Mouse (Mus musculus) heart, postnatal 0 days (tissue): ENCODE results near the gene Adamtsl1. TPM values are rescaled to one million over a fixed set of nuclear protein-coding genes. Genes with fewer than 3 reads are reported as not detected.

Experiments
- ATAC-seq: fragments of 200-750 bp; cut with Nextera tagmentation; 2 replicates; pipeline ENCODE4 v1.8.0; 2017; ENCODE audit warnings: low read depth, moderate number of reproducible peaks, moderate library complexity; ENCODE audit not compliant: insufficient read depth
- DNase-seq: peaks from one replicate; pipeline ENCODE4 v3.0.0-alpha.2; 2016; ENCODE audit warnings: low spot score
- H3K27ac ChIP-seq: fragments of 300-500 bp; sonication (generic); 2 replicates; pipeline ENCODE4 v1.5.1; 2014; ENCODE audit warnings: low read depth, mild to moderate bottlenecking
- H3K27me3 ChIP-seq: fragments of 300-500 bp; sonication (generic); 2 replicates; pipeline ENCODE4 v1.6.1; 2014; ENCODE audit warnings: low read length, mixed read lengths; ENCODE audit not compliant: control insufficient read depth, insufficient read depth
- H3K36me3 ChIP-seq: fragments of 300-500 bp; sonication (generic); replicated peaks from 2 replicates; pipeline ENCODE4 v1.6.1; 2014; ENCODE audit warnings: low read length, mixed read lengths; ENCODE audit not compliant: control insufficient read depth, insufficient read depth
- H3K4me1 ChIP-seq: fragments of 300-500 bp; sonication (generic); 2 replicates; pipeline ENCODE4 v1.6.1; 2014; ENCODE audit warnings: antibody characterized with exemption; ENCODE audit not compliant: control insufficient read depth, insufficient read depth
- H3K4me2 ChIP-seq: fragments of 300-500 bp; sonication (generic); 2 replicates; pipeline ENCODE4 v1.6.1; 2014; ENCODE audit warnings: low read depth, mild to moderate bottlenecking, low read length, moderate library complexity
- H3K4me3 ChIP-seq: fragments of 300-500 bp; sonication (generic); 2 replicates; pipeline ENCODE4 v1.5.1; 2014; ENCODE audit warnings: low read depth, low read length
- H3K9ac ChIP-seq: fragments of 300-500 bp; sonication (generic); replicated peaks from 2 replicates; pipeline ENCODE4 v1.6.1; 2014; ENCODE audit warnings: low read depth, low read length, mixed read lengths
- H3K9me3 ChIP-seq: fragments of 300-500 bp; sonication (generic); replicated peaks from 2 replicates; pipeline ENCODE4 v1.6.1; 2016; ENCODE audit warnings: low read length; ENCODE audit not compliant: control insufficient read depth
- CTCF ChIP-seq: IDR thresholded peaks from 2 replicates; pipeline ENCODE4 v1.5.1; 2016; ENCODE audit warnings: antibody characterized with exemption, control low read depth, low read depth
- EP300 ChIP-seq: IDR thresholded peaks from 2 replicates; pipeline ENCODE4 v1.6.1; 2016; ENCODE audit warnings: antibody characterized with exemption, low read depth
- WGBS: fragments of 180-500 bp; shearing (Covaris S2); extraction: QIAGEN DNeasy Blood & Tissue Kit; methylation state at CpG from one replicate; pipeline ENCODE4 v1.1.7; 2014; 5-methylcytosine and 5-hydroxymethylcytosine counted together
- polyA plus RNA-seq: library from polyadenylated mRNA; unstranded; fragments of >200 nt; fragmentation: Nextera tagmentation; extraction: Ambion mirVana; gene quantifications from 2 replicates; pipeline ENCODE4 v1.2.1, GENCODE M21; 2015
- total RNA-seq: library from RNA; depleted of rRNA; stranded (reverse); fragments of >200 nt; gene quantifications from 2 replicates; pipeline ENCODE4 v1.2.3, GENCODE M21; 2014; ENCODE audit warnings: low replicate concordance

The Adamtsl1 gene
- total and polyA plus RNA-seq, 2 experiments from 2014 or later = 3.9 to 6.0 TPM

GRCm38 (mm10) chr4:86408421-86408820, 894.4 kb downstream of the Adamtsl1 start:
- H3K4me1 ChIP-seq = peaks cover 15% of the 10 kb centered on the region; the same call in 1 of the 2 replicates
- H3K4me3 ChIP-seq = no peak overlapping the region
- TF ChIP-seq CTCF (no peak), EP300 (no peak)
- H3K9ac ChIP-seq = no peak overlapping the region
- no peak overlapping the region for H3K4me2 ChIP-seq
- ATAC-seq = no peak
- no peaks in the 10 kb centered on the region for H3K27me3 ChIP-seq
- 80% methylated on average over 9 of the region's 9 CpGs for WGBS
- no peaks in the 10 kb centered on the region for H3K9me3 ChIP-seq
- no peak for DNase-seq
- H3K27ac ChIP-seq = no peak overlapping the region
- no peaks in the 10 kb centered on the region for H3K36me3 ChIP-seq

DNA sequence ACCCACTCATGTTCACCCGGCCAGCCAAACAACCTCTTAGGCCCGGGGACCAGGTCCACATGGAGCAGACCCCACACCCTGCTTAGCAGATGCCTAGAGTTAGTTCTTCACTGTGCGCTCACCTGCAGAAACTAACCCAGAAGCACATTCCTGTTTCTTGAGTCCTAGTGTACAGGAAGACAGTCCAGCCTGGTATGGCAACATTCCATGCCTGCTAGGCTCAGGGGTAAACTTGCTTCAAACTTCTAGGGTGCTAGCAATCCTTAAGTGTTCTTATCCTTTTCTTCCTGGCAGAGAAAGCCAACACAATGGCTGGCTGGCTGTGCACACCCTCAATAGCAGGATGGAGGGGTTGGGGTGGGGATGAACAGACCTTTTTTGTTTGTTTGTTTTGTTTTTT, 897.0 kb downstream of the Adamtsl1 start:
- no peak for TF ChIP-seq CTCF
- no peak for TF ChIP-seq EP300
- Histone ChIP-seq H3K9ac (no peak overlapping the region), H3K4me1 (0 out of 2 replicates have a peak, but pooled peaks cover 6% of the 10 kb centered on the region), H3K4me3 (no peak overlapping the region), H3K9me3 (no peaks in the 10 kb centered on the region), H3K27me3 (no peaks in the 10 kb centered on the region), H3K4me2 (no peak overlapping the region), H3K27ac (no peak overlapping the region), H3K36me3 (no peaks in the 10 kb centered on the region)
- ATAC-seq = no peak
- 90% methylated on average over 3 of the region's 3 CpGs for WGBS
- no peak for DNase-seq

DNA sequence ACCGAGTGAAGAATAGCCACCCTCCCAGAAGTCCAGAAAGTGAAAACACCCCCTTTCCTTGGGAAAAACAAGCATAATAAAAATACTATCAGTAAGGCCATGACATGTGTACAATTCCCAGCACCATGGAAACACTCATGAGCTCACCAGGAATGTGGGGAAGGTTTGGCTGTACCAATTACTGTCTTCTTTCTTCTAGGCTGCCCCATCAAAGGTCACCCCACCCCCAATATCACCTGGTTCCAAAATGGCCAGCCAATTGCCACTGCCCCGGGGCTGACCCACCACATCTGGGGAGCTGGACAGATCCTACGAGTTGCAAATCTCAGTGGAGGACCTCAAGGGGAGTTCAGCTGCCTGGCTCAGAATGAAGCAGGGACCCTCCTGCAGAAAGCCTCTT, 899.4 kb downstream of the Adamtsl1 start:
- Histone ChIP-seq H3K9me3 (no peaks in the 10 kb centered on the region), H3K9ac (no peak overlapping the region), H3K4me1 (peaks cover 8% of the 10 kb centered on the region), H3K36me3 (no peaks in the 10 kb centered on the region), H3K4me3 (no peak overlapping the region), H3K27ac (no peak overlapping the region), H3K27me3 (no peaks in the 10 kb centered on the region), H3K4me2 (no peak overlapping the region)
- ATAC-seq (no peak), DNase-seq (no peak)
- WGBS = 63% methylated on average over 3 of the region's 3 CpGs
- TF ChIP-seq EP300 = no peak
- TF ChIP-seq CTCF = no peak

DNA sequence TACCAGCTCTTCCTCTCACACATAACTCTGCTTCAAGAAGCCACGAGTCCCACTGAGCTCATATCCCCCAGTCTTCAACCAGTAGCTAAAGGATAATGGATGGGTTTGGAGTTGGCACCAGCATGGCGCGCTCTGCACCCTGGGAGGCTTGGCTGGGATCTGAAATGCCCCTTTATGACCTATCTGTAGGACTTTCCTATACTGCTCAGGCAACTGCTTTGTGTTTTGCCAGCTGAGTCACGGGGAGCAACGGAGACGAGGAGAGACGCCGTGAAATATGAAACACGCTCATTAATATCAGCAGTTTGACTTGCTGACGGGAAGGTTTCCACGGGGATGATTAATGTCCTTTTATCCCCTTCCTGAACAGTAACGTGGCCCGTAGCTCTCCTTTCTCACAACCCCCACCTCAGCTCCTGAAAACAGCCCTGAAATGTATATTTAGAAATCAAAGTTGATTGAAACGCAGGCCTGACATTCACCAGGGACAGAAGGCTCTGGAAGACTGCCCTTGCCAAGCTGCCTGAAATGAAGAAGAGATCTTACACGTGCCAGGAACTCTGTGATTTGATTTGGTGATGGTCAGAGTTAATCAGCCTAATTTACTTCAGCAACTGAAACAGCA, 902.5 kb downstream of the Adamtsl1 start:
- TF ChIP-seq CTCF (no peak), EP300 (no peak)
- H3K36me3 ChIP-seq = no peaks in the 10 kb centered on the region
- H3K27ac ChIP-seq = peak overlapping the region; percentile 4; the same call in 1 of the 2 replicates
- no peaks in the 10 kb centered on the region for H3K27me3 ChIP-seq
- H3K4me3 ChIP-seq = no peak overlapping the region
- peaks cover 8% of the 10 kb centered on the region for H3K4me1 ChIP-seq
- H3K9ac ChIP-seq = no peak overlapping the region
- WGBS = 47% methylated on average over 15 of the region's 15 CpGs
- H3K9me3 ChIP-seq = no peaks in the 10 kb centered on the region
- ATAC-seq = no peak; the same call in 1 of the 2 replicates
- H3K4me2 ChIP-seq = no peak overlapping the region
- DNase-seq = no peak

DNA sequence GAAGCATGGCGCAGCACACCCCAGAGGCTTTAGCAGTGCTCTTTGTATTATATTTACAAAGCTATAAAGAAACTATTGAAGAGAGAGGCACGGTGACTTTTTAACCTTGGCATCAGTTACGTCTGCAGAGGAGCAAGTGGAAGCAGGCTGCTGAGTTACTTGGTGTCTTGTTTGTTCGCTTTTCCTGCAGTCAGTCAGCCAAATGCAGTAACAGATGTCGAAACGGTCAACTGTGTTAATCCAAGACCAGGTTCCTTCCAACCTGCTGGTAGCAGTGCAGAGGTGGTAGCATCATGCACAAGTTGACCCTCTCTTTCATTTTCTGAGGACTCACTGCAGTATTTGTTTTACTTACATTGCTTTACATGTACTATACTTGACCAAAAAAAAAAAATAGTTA, 908.6 kb downstream of the Adamtsl1 start:
- H3K27ac ChIP-seq = no peak overlapping the region

DNA sequence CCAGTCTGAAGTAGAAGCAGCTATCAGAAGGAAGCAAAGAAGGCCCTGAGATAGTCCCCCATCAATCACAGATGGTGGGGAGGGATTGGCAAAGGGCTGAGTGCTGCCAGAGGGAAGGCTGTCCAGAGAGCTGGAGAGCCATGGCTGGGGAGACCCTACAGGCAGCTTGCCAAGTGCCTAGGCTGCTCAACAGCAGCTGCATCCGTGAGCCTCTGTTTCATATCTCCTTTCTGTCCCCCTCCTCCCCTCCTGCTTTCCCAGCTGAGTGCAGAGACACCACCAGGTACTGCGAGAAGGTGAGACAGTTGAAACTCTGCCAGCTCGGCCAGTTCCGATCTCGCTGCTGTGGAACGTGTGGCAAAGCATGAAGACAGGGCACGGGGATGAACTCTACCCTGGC, 911.6 kb downstream of the Adamtsl1 start:
- DNase-seq = no peak
- H3K9ac ChIP-seq = no peak overlapping the region
- no peaks in the 10 kb centered on the region for H3K27me3 ChIP-seq
- no peaks in the 10 kb centered on the region for H3K9me3 ChIP-seq
- no peak overlapping the region for H3K27ac ChIP-seq
- TF ChIP-seq EP300 (no peak), CTCF (no peak)
- peak overlapping the region; percentile 15; the same call in 1 of the 2 replicates for H3K4me2 ChIP-seq
- 28% methylated on average over 7 of the region's 7 CpGs for WGBS
- H3K36me3 ChIP-seq = no peaks in the 10 kb centered on the region
- H3K4me1 ChIP-seq = peaks cover 7% of the 10 kb centered on the region; the same call in 1 of the 2 replicates
- H3K4me3 ChIP-seq = no peak overlapping the region
- no peak for ATAC-seq

More for the DNA sequence above, 908.6 kb downstream of the Adamtsl1 start:
- Histone ChIP-seq H3K4me1 (peaks cover 7% of the 10 kb centered on the region; the same call in 1 of the 2 replicates), H3K9me3 (no peaks in the 10 kb centered on the region), H3K4me2 (no peak overlapping the region), H3K36me3 (no peaks in the 10 kb centered on the region), H3K9ac (no peak overlapping the region), H3K27me3 (no peaks in the 10 kb centered on the region), H3K4me3 (no peak overlapping the region)
- WGBS = 80% methylated on average over 6 of the region's 6 CpGs
- TF ChIP-seq CTCF (no peak), EP300 (no peak)
- DNase-seq (no peak), ATAC-seq (no peak)
